ENCODE assay signal across 23 mouse cellular contexts in genomic region chr7:133521936-133522335, GRCm38 (mm10).
A peak's percentile ranks its signal among the peaks of the same experiment; 100 is the strongest.
DNase-seq lines count a peak whose midpoint lies in the region; ATAC-seq and TF ChIP-seq lines count a peak whose summit lies in the region.
"Had no signal": no experiment of that assay in that cellular context is flagged by ENCODE, and none has a peak within 500 bp of the region (broad histone marks: within the 10 kb centered on the region; RNA-seq: fewer than 3 reads in every experiment).

No protein-coding gene starts in this region.

- no peaks in the 10 kb centered on the region for H3K4me1 ChIP-seq in intestine, embryonic 14.5 days (replicated peaks; ENCODE audit: control insufficient read depth, insufficient read depth, low read length)
- no peaks in the 10 kb centered on the region for H3K4me1 ChIP-seq in intestine, postnatal 0 days (replicated peaks; ENCODE audit: control insufficient read depth, insufficient read depth, low read length)
- no peaks in the 10 kb centered on the region for H3K4me1 ChIP-seq in kidney, adult 2 months (ENCODE audit: control insufficient read depth, insufficient read depth, low read length)
- no peaks in the 10 kb centered on the region for H3K4me1 ChIP-seq in kidney, embryonic 16.5 days (ENCODE audit: insufficient read depth, low read length)
- H3K4me1 ChIP-seq: embryonic facial prominence, embryonic 10.5 days; embryonic facial prominence, embryonic 12.5 days; forebrain, embryonic 13.5 days; forebrain, embryonic 15.5 days had no signal

- H3K27ac ChIP-seq in intestine, embryonic 14.5 days (ENCODE audit: low read depth): no peak overlapping the region
- H3K27ac ChIP-seq in intestine, postnatal 0 days (ENCODE audit: low read depth, low read length): no peak overlapping the region
- no peak overlapping the region for H3K27ac ChIP-seq in kidney, adult 2 months (ENCODE audit: insufficient read depth, low read depth, low read length)
- H3K27ac ChIP-seq in kidney, embryonic 16.5 days (ENCODE audit: low read length): no peak overlapping the region
- H3K27ac ChIP-seq: embryonic facial prominence, embryonic 10.5 days; embryonic facial prominence, embryonic 12.5 days; forebrain, embryonic 13.5 days; forebrain, embryonic 15.5 days had no signal

- H3K4me3 ChIP-seq in intestine, embryonic 14.5 days (ENCODE audit: low read depth, low read length): no peak overlapping the region
- H3K4me3 ChIP-seq in intestine, postnatal 0 days (ENCODE audit: low read depth, low read length): no peak overlapping the region
- no peak overlapping the region for H3K4me3 ChIP-seq in kidney, adult 2 months (ENCODE audit: insufficient read depth, low read depth, low read length)
- H3K4me3 ChIP-seq in kidney, embryonic 16.5 days (ENCODE audit: low read length): no peak overlapping the region
- H3K4me3 ChIP-seq: embryonic facial prominence, embryonic 10.5 days; embryonic facial prominence, embryonic 12.5 days; forebrain, embryonic 13.5 days; forebrain, embryonic 15.5 days had no signal

- no peak for ATAC-seq in intestine, embryonic 14.5 days (replicated peaks; ENCODE audit: low FRiP score, low TSS enrichment, low read depth)
- no peak for ATAC-seq in intestine, postnatal 0 days
- no peak for ATAC-seq in kidney, embryonic 16.5 days (ENCODE audit: low FRiP score, low TSS enrichment)
- ATAC-seq: activated CD4-positive, CD25-positive, alpha-beta regulatory T cell, adult 4 months; CD4-positive, CD25-positive, alpha-beta regulatory T cell, adult 4 months; forebrain, embryonic 13.5 days; forebrain, embryonic 15.5 days; Patski had no signal

- TF ChIP-seq POLR2A in kidney, adult 2 months (IDR thresholded peaks at IDR 0.05; ENCODE audit: low read depth, low read length): no peak

- no peak for TF ChIP-seq CTCF in intestine, postnatal 0 days (IDR thresholded peaks at IDR 0.05; ENCODE audit: low read depth)
- no peak for TF ChIP-seq CTCF in kidney, adult 2 months (conservative IDR thresholded peaks at IDR 0.05; ENCODE audit: insufficient read depth, insufficient read length, low read depth, low read length)

- H3K27me3 ChIP-seq in intestine, embryonic 14.5 days (replicated peaks; ENCODE audit: control insufficient read depth, insufficient read depth, low read length): no peaks in the 10 kb centered on the region
- no peaks in the 10 kb centered on the region for H3K27me3 ChIP-seq in intestine, postnatal 0 days (replicated peaks; ENCODE audit: control insufficient read depth, insufficient read depth, low read length)
- H3K27me3 ChIP-seq in kidney, adult 2 months (replicated peaks; ENCODE audit: control insufficient read depth, insufficient read depth, low read length): no peaks in the 10 kb centered on the region
- H3K27me3 ChIP-seq in kidney, embryonic 16.5 days (ENCODE audit: insufficient read depth, low read length): no peaks in the 10 kb centered on the region
- H3K27me3 ChIP-seq: embryonic facial prominence, embryonic 12.5 days; forebrain, embryonic 13.5 days; forebrain, embryonic 15.5 days had no signal

- H3K9ac ChIP-seq in intestine, embryonic 14.5 days (ENCODE audit: low read length): no peak overlapping the region
- H3K9ac ChIP-seq in intestine, postnatal 0 days (ENCODE audit: low read depth, low read length): no peak overlapping the region
- no peak overlapping the region for H3K9ac ChIP-seq in kidney, embryonic 16.5 days (replicated peaks; ENCODE audit: low read length)
- H3K9ac ChIP-seq: embryonic facial prominence, embryonic 12.5 days; forebrain, embryonic 13.5 days; forebrain, embryonic 15.5 days had no signal

- WGBS in intestine, embryonic 14.5 days: 86% methylated on average over 3 of the region's 3 CpGs
- 80% methylated on average over 3 of the region's 3 CpGs for WGBS in intestine, postnatal 0 days
- WGBS in kidney, adult 2 months: 57% methylated on average over 3 of the region's 3 CpGs
- WGBS in kidney, embryonic 16.5 days: 87% methylated on average over 3 of the region's 3 CpGs

- peak; percentile 24 for DNase-seq in intestine, embryonic 14.5 days (ENCODE audit: low spot score)
- peak; percentile 76 for DNase-seq in kidney, adult 2 months
- DNase-seq in kidney, postnatal 25 days: no peak
- DNase-seq in kidney, postnatal 36 days: peak; percentile 16 to 55
- DNase-seq: adrenal gland, adult 8-10 months; adrenal gland, postnatal 14 days; adrenal gland, postnatal 36 days; B cell, adult 2 months; cerebellum, adult 11-12 months; cerebellum, adult 2 months; cerebellum, adult 9-10 months; cerebellum, postnatal 10 days; cerebellum, postnatal 25 days had no signal

- no peaks in the 10 kb centered on the region for H3K9me3 ChIP-seq in intestine, embryonic 14.5 days (ENCODE audit: control insufficient read depth, low read length)
- H3K9me3 ChIP-seq in intestine, postnatal 0 days (ENCODE audit: control insufficient read depth): no peaks in the 10 kb centered on the region
- H3K9me3 ChIP-seq in kidney, embryonic 16.5 days (ENCODE audit: low read length): no peaks in the 10 kb centered on the region
- H3K9me3 ChIP-seq: embryonic facial prominence, embryonic 10.5 days; embryonic facial prominence, embryonic 12.5 days; forebrain, embryonic 13.5 days; forebrain, embryonic 15.5 days had no signal

- H3K4me2 ChIP-seq in intestine, embryonic 14.5 days (ENCODE audit: low read length): no peak overlapping the region
- H3K4me2 ChIP-seq in intestine, postnatal 0 days (replicated peaks; ENCODE audit: low read depth): no peak overlapping the region
- no peak overlapping the region for H3K4me2 ChIP-seq in kidney, embryonic 16.5 days (replicated peaks; ENCODE audit: low read depth, low read length)
- H3K4me2 ChIP-seq: embryonic facial prominence, embryonic 12.5 days; forebrain, embryonic 13.5 days; forebrain, embryonic 15.5 days had no signal

- H3K36me3 ChIP-seq in intestine, embryonic 14.5 days (ENCODE audit: control insufficient read depth, insufficient read depth, low read length): no peaks in the 10 kb centered on the region
- no peaks in the 10 kb centered on the region for H3K36me3 ChIP-seq in intestine, postnatal 0 days (ENCODE audit: control insufficient read depth, insufficient read depth)
- H3K36me3 ChIP-seq in kidney, adult 2 months (ENCODE audit: control insufficient read depth, insufficient read depth, low read length): no peaks in the 10 kb centered on the region
- H3K36me3 ChIP-seq in kidney, embryonic 16.5 days (ENCODE audit: insufficient read depth, low read length): no peaks in the 10 kb centered on the region
- H3K36me3 ChIP-seq: embryonic facial prominence, embryonic 10.5 days; embryonic facial prominence, embryonic 12.5 days; forebrain, embryonic 15.5 days; G1E had no signal

Comparison
In these comparisons a context has a peak if more than half of its experiments do, and no peak if none do; other contexts are left out.
1. DNase-seq: peak in intestine, embryonic 14.5 days (single experiment), kidney, adult 2 months (single experiment) and kidney, postnatal 36 days (2 of 2); none in kidney, postnatal 25 days (0 of 2).